Mouse (Mus musculus): ENCODE data around the gene Apba1.

The Apba1 gene

GRCm38 (mm10) chr19:23972881-23973649 lies 214.4 kb downstream of the Apba1 start:
- no peak for DNase-seq (ENCODE audit: low read depth)

GRCm38 (mm10) chr19:23977901-23978443 lies 219.3 kb downstream of the Apba1 start:
- no peak for DNase-seq (ENCODE audit: low read depth)

GRCm38 (mm10) chr19:23980598-23980997 lies 221.9 kb downstream of the Apba1 start:
- DNase-seq (ENCODE audit: low read depth): no peak

GRCm38 (mm10) chr19:23984186-23984585 lies 225.5 kb downstream of the Apba1 start:
- DNase-seq (ENCODE audit: low read depth): no peak

GRCm38 (mm10) chr19:23987291-23987690 lies 228.6 kb downstream of the Apba1 start:
- no peak for DNase-seq (ENCODE audit: low read depth)

GRCm38 (mm10) chr19:23988166-23988565 lies 229.5 kb downstream of the Apba1 start:
- DNase-seq (ENCODE audit: low read depth): no peak

GRCm38 (mm10) chr19:23995766-23996399 lies 237.2 kb downstream of the Apba1 start:
- DNase-seq (ENCODE audit: low read depth): no peak

Measured in c-Kit-positive CD71-positive TER-119-negative erythroid progenitor cells, embryonic 14.5 days (primary cell).